Mouse (Mus musculus): Measurements from ENCODE around the gene Paxip1.

GRCm38 (mm10) chr5:27765780-27766179 is 25.7 kb downstream of the Paxip1 start:
- no peak for TF ChIP-seq CTCF (IDR thresholded peaks at IDR 0.05; ENCODE audit: extremely low read depth, insufficient read depth, low read length)
- TF ChIP-seq POLR2A (IDR thresholded peaks at IDR 0.05; ENCODE audit: extremely low read depth, insufficient read depth, low read length) = no peak
